Mouse (Mus musculus) limb, embryonic 12.5 days (tissue): ENCODE data around the gene AC129217.1. TPM values are rescaled to one million over a fixed set of nuclear protein-coding genes. Genes with fewer than 3 reads are reported as not detected.

Experiments
- ATAC-seq: fragments of 200-750 bp; cut with Nextera tagmentation; 2 replicates; pipeline ENCODE4 v1.8.0; 2017; ENCODE audit warnings: low read depth, moderate TSS enrichment; ENCODE audit not compliant: insufficient number of reproducible peaks, insufficient read depth, low FRiP score, low TSS enrichment
- H3K27ac ChIP-seq: fragments of 300-500 bp; sonication (generic); 2 replicates; pipeline ENCODE4 v1.5.1; 2016; ENCODE audit warnings: mild to moderate bottlenecking, moderate library complexity
- H3K27me3 ChIP-seq: fragments of 300-500 bp; sonication (generic); 2 replicates; pipeline ENCODE4 v1.6.1; 2016; ENCODE audit warnings: mild to moderate bottlenecking, moderate library complexity
- H3K36me3 ChIP-seq: fragments of 300-500 bp; sonication (generic); 2 replicates; pipeline ENCODE4 v1.6.1; 2016; ENCODE audit warnings: mild to moderate bottlenecking, moderate library complexity
- H3K4me1 ChIP-seq: fragments of 300-500 bp; sonication (generic); replicated peaks from 2 replicates; pipeline ENCODE4 v1.6.1; 2016
- H3K4me2 ChIP-seq: fragments of 300-500 bp; sonication (generic); 2 replicates; pipeline ENCODE4 v1.6.1; 2016; ENCODE audit warnings: mild to moderate bottlenecking, moderate library complexity
- H3K4me3 ChIP-seq: fragments of 300-500 bp; sonication (generic); replicated peaks from 2 replicates; pipeline ENCODE4 v1.5.1; 2016; ENCODE audit warnings: mild to moderate bottlenecking
- H3K9ac ChIP-seq: fragments of 300-500 bp; sonication (generic); replicated peaks from 2 replicates; pipeline ENCODE4 v1.6.1; 2016; ENCODE audit warnings: mild to moderate bottlenecking, moderate library complexity
- H3K9me3 ChIP-seq: fragments of 300-500 bp; sonication (generic); 2 replicates; pipeline ENCODE4 v1.6.1; 2016; ENCODE audit warnings: mild to moderate bottlenecking, moderate library complexity
- WGBS: fragments of 180-500 bp; shearing (Covaris S2); methylation state at CpG from one replicate; pipeline ENCODE4 v1.1.7; 2016; 5-methylcytosine and 5-hydroxymethylcytosine counted together
- polyA plus RNA-seq: library from polyadenylated mRNA; unstranded; fragments of >200 nt; fragmentation: Nextera tagmentation; extraction: Ambion mirVana; gene quantifications from 2 replicates; pipeline ENCODE4 v1.2.1, GENCODE M21; 2016

AC129217.1 gene
- polyA plus RNA-seq, 1 experiment from 2014 or later = not detected

DNA sequence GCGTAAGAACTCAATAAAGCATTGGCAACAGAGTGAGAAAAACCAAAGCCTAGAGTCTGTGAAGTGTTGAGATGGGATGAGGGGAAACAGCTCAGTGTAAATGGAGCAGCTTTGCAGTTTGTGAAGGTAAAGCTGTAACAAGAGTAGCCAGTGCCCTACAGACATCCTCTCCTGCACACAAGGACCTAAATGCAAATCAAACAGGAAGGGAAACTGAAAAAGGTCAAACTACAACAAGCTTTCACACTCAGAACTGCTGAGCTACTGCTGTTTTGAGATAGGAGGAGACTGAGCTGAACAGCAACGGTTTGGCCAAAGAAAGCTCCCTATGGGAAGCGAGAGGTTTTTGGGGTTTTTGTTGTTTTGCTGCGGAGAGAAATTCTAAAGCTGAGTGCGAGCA is 22.8 kb upstream of the AC129217.1 start:
- no peak for ATAC-seq
- Histone ChIP-seq H3K36me3 (peaks cover 75% of the 10 kb centered on the region), H3K9me3 (no peaks in the 10 kb centered on the region), H3K9ac (no peak overlapping the region), H3K4me3 (no peak overlapping the region), H3K4me1 (peaks cover 6% of the 10 kb centered on the region), H3K27me3 (no peaks in the 10 kb centered on the region), H3K4me2 (no peak overlapping the region), H3K27ac (no peak overlapping the region)
- WGBS = 94% methylated on average over 5 of the region's 5 CpGs

DNA sequence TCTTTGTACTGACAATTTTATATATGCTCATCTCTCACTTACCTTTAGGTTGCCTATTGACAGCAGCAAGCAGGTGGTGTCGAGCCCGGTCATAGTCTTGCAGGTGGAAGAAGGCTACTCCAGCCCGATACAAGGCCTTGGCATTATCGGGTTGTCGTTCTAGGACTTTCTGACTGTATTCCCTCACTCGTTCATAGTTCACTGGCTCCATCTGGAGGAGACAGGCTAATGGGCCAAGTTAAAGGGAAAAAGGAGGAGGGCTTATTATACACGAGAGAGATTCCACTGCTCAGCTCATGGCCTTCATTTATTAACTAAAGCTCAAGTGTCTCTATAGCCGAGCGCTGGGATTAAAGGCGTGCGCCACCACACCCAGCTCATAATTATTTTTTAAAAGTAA is 13.8 kb upstream of the AC129217.1 start:
- H3K4me3 ChIP-seq = no peak overlapping the region
- H3K27ac ChIP-seq = no peak overlapping the region
- H3K36me3 ChIP-seq = peaks cover 60% of the 10 kb centered on the region
- 82% methylated on average over 11 of the region's 11 CpGs for WGBS
- ATAC-seq = no peak
- no peak overlapping the region for H3K9ac ChIP-seq
- H3K9me3 ChIP-seq = no peaks in the 10 kb centered on the region
- H3K4me2 ChIP-seq = no peak overlapping the region
- H3K4me1 ChIP-seq = peaks cover 22% of the 10 kb centered on the region
- no peaks in the 10 kb centered on the region for H3K27me3 ChIP-seq

DNA sequence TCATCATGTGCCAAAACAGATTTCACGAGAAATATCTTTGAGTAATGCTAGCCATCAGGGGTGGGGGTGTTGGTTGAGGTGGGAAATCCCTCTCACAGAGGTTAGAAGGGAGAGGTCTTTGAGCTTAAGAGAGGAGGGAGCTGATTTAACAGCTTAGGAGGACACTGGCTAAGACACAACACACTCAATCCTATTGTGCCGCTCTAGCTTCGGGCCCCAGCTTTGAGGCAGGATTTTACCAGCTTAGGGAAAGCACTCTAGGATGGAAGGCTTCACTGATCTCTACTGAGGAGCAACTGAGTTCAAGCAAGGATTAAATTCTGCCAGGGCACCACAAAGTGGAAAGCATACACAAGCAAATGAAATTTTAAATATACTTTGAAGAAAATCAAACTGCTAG is 12.6 kb upstream of the AC129217.1 start:
- 85% methylated on average over 3 of the region's 3 CpGs for WGBS
- Histone ChIP-seq H3K4me1 (peaks cover 29% of the 10 kb centered on the region), H3K4me3 (peak overlapping the region; percentile 15; the same call in 1 of the 2 replicates), H3K36me3 (peaks cover 50% of the 10 kb centered on the region), H3K27me3 (no peaks in the 10 kb centered on the region), H3K27ac (no peak overlapping the region), H3K4me2 (peak overlapping the region; percentile 99), H3K9ac (peak overlapping the region; percentile 47), H3K9me3 (no peaks in the 10 kb centered on the region)
- ATAC-seq = no peak

DNA sequence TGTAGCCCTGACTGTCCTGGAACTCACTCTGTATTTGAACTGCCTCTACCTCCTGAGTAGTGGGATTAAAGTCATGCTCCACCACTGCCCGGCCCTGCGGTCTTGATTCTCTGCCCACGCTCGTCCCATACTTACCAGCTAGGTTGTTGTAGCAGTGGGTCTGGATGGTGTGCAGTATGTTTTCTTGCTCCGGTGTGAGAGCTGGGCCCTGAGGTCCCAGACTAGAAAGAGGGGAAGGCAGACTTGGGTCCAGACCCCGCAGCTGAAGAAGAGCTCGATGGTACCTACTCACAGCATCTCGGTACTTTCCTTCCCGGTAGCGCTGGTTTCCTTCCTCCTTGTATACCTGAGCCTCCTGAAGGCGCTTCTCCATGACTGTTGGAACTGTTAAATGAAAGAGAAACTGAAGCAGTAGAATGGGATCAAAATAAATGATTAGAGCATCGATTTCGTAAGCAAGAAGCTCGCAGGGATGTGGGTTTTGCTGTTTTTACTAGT is 11.2 kb upstream of the AC129217.1 start:
- H3K27me3 ChIP-seq = no peaks in the 10 kb centered on the region
- 27% methylated on average over 14 of the region's 14 CpGs for WGBS
- peak overlapping the region; percentile 100 for H3K4me3 ChIP-seq
- peak overlapping the region; percentile 99 for H3K27ac ChIP-seq
- H3K36me3 ChIP-seq = peaks cover 43% of the 10 kb centered on the region
- H3K4me1 ChIP-seq = peaks cover 41% of the 10 kb centered on the region
- H3K9me3 ChIP-seq = no peaks in the 10 kb centered on the region
- peak overlapping the region; percentile 83 for H3K9ac ChIP-seq
- H3K4me2 ChIP-seq = peak overlapping the region; percentile 99
- ATAC-seq = no peak

DNA sequence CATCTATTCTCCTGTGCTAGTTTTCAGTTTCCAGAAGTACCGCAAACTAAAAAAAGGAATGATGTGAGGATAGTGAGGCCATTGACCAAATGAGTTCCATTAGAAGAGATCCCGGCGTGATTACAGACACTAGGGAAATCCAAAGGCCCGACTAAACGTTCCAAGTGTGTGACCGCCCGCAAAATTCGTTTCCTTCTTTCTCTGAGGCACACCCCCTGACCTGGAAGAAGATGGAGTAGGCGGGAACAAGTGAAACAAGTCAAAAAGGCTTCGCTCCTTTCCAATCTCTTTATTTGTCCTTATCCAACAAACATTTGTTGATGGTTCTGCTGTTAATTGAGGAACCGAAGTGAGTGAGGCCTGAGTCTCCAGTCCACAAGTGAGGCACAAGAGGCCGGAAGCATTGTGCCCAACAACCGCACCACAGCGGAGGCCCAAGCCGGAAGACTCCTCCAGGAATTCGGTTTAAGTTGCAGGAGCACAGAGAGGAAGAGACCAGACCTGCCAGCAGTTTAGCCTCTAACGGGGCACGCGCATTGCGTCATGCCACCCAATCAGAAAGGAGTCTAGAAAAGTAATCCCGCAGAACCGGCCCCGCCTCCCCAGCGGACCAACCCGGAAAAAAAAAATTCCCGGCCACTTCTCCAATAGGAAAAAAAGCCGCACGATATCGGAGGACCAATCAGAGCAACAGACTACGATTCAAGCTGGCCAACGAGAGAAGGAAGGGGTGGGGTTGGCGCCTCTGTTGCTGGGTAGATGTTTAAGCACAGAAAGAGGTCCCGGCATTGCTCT is 10.6 kb upstream of the AC129217.1 start, which contains the start of gene Ttc9c:
Ttc9c (minus strand) TSS at position 533 of the 795 bp plus-strand sequence.
- peaks cover 41% of the 10 kb centered on the region for H3K4me1 ChIP-seq

DNA sequence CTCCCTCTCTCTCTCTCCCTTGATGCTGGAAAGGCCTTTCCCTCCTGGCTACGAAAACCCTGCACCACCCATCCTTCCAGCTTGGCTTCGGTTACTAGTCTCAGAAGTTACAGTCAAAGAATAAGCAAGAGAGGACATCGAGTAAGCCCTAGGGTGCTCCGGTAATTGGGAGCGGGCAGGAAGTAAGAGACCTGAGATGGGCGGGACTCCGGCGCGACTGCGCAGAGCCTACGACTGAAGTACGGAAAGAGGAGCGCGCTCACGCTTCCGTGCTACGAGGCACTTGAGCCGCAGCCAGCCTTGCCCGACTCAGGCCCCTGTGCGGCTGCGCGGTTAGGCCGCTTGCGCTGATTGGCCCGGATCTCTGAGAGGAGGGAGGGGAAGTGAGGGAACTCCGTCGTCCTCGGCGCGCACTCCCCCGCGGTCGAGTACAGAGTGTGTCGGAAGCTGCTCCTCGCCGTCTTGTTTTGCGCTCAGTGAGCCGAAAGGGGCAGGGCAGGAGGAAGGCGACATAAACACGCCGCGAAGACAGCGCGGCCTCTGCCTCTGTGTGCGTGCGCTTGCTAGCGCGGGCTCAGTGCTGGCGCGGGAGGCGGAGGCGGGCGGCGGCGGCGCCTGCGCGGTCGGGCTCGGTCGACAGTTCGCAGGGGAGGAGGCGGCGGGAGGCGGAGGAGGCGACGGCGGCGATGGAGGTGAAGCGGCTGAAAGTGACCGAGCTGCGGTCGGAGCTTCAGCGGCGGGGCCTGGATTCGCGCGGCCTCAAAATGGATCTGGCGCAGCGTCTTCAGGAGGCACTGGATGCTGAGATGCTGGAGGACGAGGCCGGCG is 9.8 kb upstream of the AC129217.1 start, which contains the start of gene Hnrnpul2:
Hnrnpul2 (plus strand) TSS at position 415 of the 828 bp plus-strand sequence.
- Histone ChIP-seq H3K9me3 (no peaks in the 10 kb centered on the region), H3K4me3 (peak within 1 kb of the TSS; percentile 100), H3K27me3 (no peaks in the 10 kb centered on the region), H3K4me2 (peak within 1 kb of the TSS; percentile 99), H3K36me3 (peaks cover 45% of the 10 kb centered on the region), H3K4me1 (peaks cover 41% of the 10 kb centered on the region), H3K27ac (peak within 1 kb of the TSS; percentile 99), H3K9ac (peak within 1 kb of the TSS; percentile 97)
- under 1% methylated on average over 79 of the region's 83 CpGs for WGBS
- peak; percentile 98 for ATAC-seq

More for the DNA sequence above, 10.6 kb upstream of the AC129217.1 start, which contains the start of gene Ttc9c:
- Histone ChIP-seq H3K9me3 (no peaks in the 10 kb centered on the region), H3K36me3 (peaks cover 43% of the 10 kb centered on the region), H3K9ac (peak within 1 kb of the TSS; percentile 97), H3K27me3 (no peaks in the 10 kb centered on the region), H3K4me3 (peak within 1 kb of the TSS; percentile 100), H3K27ac (peak within 1 kb of the TSS; percentile 99), H3K4me2 (peak within 1 kb of the TSS; percentile 99)
- peak; percentile 93 for ATAC-seq
- WGBS = under 1% methylated on average over 33 of the region's 33 CpGs

DNA sequence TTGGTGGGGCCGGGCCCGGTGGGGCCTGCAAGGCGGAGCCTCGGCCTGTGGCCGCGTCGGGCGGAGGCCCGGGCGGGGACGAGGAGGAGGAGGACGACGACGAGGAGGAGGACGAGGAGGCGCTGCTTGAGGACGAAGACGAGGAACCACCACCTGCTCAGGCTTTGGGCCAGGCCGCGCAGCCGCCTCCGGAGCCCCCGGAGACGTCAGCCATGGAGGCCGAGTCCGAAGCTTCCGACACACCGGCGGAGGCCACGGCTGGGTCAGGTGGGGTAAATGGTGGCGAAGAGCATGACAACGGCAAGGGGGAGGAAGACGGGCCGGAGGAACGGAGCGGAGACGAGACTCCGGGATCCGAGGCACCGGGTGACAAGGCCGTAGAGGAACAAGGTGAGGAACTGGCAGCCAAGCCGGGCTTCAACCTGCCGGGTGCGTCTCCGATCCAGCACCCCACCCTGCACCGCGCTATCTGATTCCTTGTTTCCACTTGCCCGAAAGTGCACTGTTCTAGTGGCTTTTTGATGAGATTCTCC is 9.1 kb upstream of the AC129217.1 start:
- peak overlapping the region; percentile 99 for H3K27ac ChIP-seq
- H3K27me3 ChIP-seq = no peaks in the 10 kb centered on the region
- H3K4me2 ChIP-seq = peak overlapping the region; percentile 99
- under 1% methylated on average over 47 of the region's 48 CpGs for WGBS
- no peak for ATAC-seq
- H3K4me1 ChIP-seq = peaks cover 41% of the 10 kb centered on the region
- peak overlapping the region; percentile 100 for H3K4me3 ChIP-seq
- peaks cover 45% of the 10 kb centered on the region for H3K36me3 ChIP-seq
- no peaks in the 10 kb centered on the region for H3K9me3 ChIP-seq
- peak overlapping the region; percentile 97 for H3K9ac ChIP-seq

DNA sequence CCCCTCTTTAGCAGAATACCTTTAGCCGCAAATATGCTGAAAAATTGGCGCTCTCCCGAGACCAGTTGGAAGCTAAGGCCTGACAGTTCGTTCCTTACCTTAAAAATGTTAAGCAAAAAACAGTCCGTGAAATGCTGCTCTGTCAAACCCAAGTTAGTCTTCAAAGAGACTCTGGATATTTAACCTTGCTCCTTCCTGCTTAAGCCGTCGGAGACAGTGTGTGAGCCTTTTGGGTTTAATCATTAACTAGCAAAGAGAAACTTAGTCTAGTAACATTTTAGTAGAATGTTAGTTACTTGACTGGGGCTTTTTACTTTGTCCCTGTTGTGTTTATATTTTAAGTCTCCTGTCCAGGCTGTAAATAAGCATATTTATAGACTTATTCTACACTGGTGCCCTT is 8.4 kb upstream of the AC129217.1 start:
- ATAC-seq = no peak
- Histone ChIP-seq H3K9ac (peak overlapping the region; percentile 97), H3K27me3 (no peaks in the 10 kb centered on the region), H3K9me3 (no peaks in the 10 kb centered on the region), H3K36me3 (peaks cover 45% of the 10 kb centered on the region), H3K4me3 (peak overlapping the region; percentile 100), H3K27ac (no peak overlapping the region; the same call in 1 of the 2 replicates), H3K4me2 (peak overlapping the region; percentile 99), H3K4me1 (peaks cover 38% of the 10 kb centered on the region)
- WGBS = 2% methylated on average over 7 of the region's 7 CpGs

DNA sequence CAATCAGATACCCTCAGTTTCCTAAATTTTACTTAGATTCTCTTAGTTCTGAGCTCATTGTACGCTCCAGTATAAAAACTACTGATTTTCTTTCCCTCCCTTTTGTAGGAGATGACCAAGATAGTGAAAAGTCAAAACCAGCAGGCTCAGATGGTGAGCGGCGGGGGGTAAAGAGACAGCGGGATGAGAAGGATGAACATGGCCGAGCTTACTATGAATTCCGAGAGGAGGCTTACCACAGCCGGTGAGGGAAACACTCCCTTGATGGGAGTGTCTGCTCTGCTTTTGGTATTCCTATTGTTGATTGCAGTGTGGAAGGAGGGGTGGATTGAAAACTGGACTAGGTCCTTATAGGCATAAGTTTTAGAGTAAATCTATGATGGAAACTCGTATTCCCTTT is 6.9 kb upstream of the AC129217.1 start:
- H3K9ac ChIP-seq = 0 out of 2 replicates have a peak overlapping the region, but pooled peaks have one; percentile 0
- WGBS = 87% methylated on average over 8 of the region's 8 CpGs
- H3K27ac ChIP-seq = no peak overlapping the region
- peak overlapping the region; percentile 99 for H3K4me2 ChIP-seq
- no peaks in the 10 kb centered on the region for H3K27me3 ChIP-seq
- no peak for ATAC-seq
- H3K4me1 ChIP-seq = peaks cover 26% of the 10 kb centered on the region
- H3K4me3 ChIP-seq = peak overlapping the region; percentile 100
- H3K36me3 ChIP-seq = peaks cover 50% of the 10 kb centered on the region
- H3K9me3 ChIP-seq = no peaks in the 10 kb centered on the region

DNA sequence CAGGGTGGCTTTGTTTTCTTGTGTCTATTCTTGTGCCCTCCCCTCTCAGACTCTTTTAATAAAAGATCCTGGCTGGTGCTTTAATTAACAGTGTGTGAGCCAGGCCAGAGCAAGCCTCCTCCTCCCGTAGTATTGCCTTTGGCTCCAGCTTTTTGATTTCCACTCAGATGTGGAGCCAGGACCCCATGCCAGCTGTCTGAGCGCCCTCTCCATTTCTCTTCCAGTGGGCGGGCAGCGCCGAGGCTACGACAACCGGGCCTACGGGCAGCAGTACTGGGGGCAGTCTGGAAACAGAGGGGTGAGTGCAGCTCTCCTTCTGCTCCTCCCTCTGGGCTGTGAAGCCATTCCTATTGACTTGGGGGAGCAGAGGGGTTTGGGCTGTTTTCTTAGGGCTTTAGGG is 1.1 kb downstream of the AC129217.1 start:
- Histone ChIP-seq H3K4me1 (no peaks in the 10 kb centered on the region), H3K4me2 (no peak overlapping the region), H3K9me3 (no peaks in the 10 kb centered on the region), H3K9ac (no peak overlapping the region), H3K36me3 (peaks cover 100% of the 10 kb centered on the region), H3K27me3 (no peaks in the 10 kb centered on the region), H3K27ac (no peak overlapping the region), H3K4me3 (no peak overlapping the region)
- no peak for ATAC-seq
- WGBS = 94% methylated on average over 8 of the region's 8 CpGs

DNA sequence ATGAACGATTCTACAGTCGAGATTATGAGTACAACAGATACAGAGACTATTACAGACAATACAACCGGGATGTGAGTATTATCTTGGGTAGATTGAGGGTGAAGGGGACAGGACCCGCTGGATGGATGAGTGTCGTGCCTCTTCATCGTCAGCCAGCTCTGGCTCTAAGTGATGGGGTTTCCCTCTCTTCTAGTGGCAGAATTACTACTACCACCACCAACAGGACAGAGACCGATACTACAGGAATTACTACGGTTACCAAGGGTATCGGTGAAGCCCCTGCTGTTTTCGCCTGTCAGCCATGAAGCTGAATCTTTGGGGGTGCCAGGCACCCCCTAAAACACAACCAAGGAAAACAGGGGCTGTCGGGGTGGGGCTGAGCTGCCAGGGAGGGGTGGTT is 1.7 kb downstream of the AC129217.1 start:
- H3K9me3 ChIP-seq = no peaks in the 10 kb centered on the region
- no peaks in the 10 kb centered on the region for H3K4me1 ChIP-seq
- H3K4me2 ChIP-seq = no peak overlapping the region
- no peak overlapping the region for H3K4me3 ChIP-seq
- no peak for ATAC-seq
- no peaks in the 10 kb centered on the region for H3K27me3 ChIP-seq
- H3K9ac ChIP-seq = no peak overlapping the region
- 87% methylated on average over 11 of the region's 11 CpGs for WGBS
- no peak overlapping the region for H3K27ac ChIP-seq
- peaks cover 99% of the 10 kb centered on the region for H3K36me3 ChIP-seq
